Mouse (Mus musculus): Measurements from ENCODE around the gene Gm5475. TPM values are rescaled to one million over a fixed set of nuclear protein-coding genes. Genes with fewer than 3 reads are reported as not detected.

Gm5475 gene
- total and polyA plus RNA-seq, 3 experiments, result not detected

- no peak overlapping the region for H3K27ac ChIP-seq (ENCODE audit: insufficient read depth, low read depth)
- peaks cover 0 to 12% of the 10 kb centered on the region in 2 experiments for H3K36me3 ChIP-seq (replicated peaks in 1 of 2; ENCODE audit: control insufficient read depth in 1 of 2, insufficient read depth in 1 of 2, low read length in 1 of 2)
- DNase-seq (ENCODE audit: extremely low read depth), result no peak
- H3K4me1 ChIP-seq (ENCODE audit: control insufficient read depth in 1 of 2, insufficient read depth in 2 of 2), result peaks cover 3 to 43% of the 10 kb centered on the region in 2 experiments; a peak in 3 of 4 replicates
- peaks cover 12% of the 10 kb centered on the region for H3K27me3 ChIP-seq (replicated peaks)
- dilution Hi-C loops (cut with MboI; ENCODE audit: extremely low pct_ligation_motif_present, extremely low pct_unique_long_range_greater_than_20kb, low sequenced_read_pairs), result no loop called here
- H3K9me3 ChIP-seq (replicated peaks; ENCODE audit: low read length), result no peaks in the 10 kb centered on the region
- TF ChIP-seq USF2 (conservative IDR thresholded peaks at IDR 0.05; ENCODE audit: low read depth, low read length) (no peak), TBP (conservative IDR thresholded peaks at IDR 0.05; ENCODE audit: low read depth, low read length) (no peak), E2F4 (IDR thresholded peaks at IDR 0.05; ENCODE audit: insufficient replicate concordance, low read depth, low read length) (no peak), MAZ (IDR thresholded peaks at IDR 0.05; ENCODE audit: low read depth, low read length) (no peak), ZC3H11A (IDR thresholded peaks at IDR 0.05; ENCODE audit: low read depth, low read length) (no peak), USF1 (IDR thresholded peaks at IDR 0.05; ENCODE audit: low read depth, low read length) (no peak), IRF4 (IDR thresholded peaks at IDR 0.05; ENCODE audit: low read depth, low read length) (no peak), MEF2A (IDR thresholded peaks at IDR 0.05; ENCODE audit: borderline replicate concordance, low read depth, low read length) (no peak), PAX5 (IDR thresholded peaks at IDR 0.05; ENCODE audit: low read length) (no peak), ZNF384 (IDR thresholded peaks at IDR 0.05; ENCODE audit: low read depth, low read length) (no peak), NRF1 (IDR thresholded peaks at IDR 0.05; ENCODE audit: low read depth, low read length) (no peak), MAX (IDR thresholded peaks at IDR 0.05; ENCODE audit: low read length) (no peak), MXI1 (IDR thresholded peaks at IDR 0.05; ENCODE audit: low read depth, low read length) (no peak), POLR2A (IDR thresholded peaks at IDR 0.05; ENCODE audit: low read depth, low read length) (no peak), NELFE (IDR thresholded peaks at IDR 0.05; ENCODE audit: low read depth, low read length) (no peak), CTCF (conservative IDR thresholded peaks at IDR 0.05 in 1 of 2, IDR thresholded peaks at IDR 0.05 in 1 of 2; ENCODE audit: low read depth in 2 of 2, low read length in 2 of 2) (no peak), POLR2AphosphoS2 (IDR thresholded peaks at IDR 0.05; ENCODE audit: low read depth, low read length) (no peak), MAFK (IDR thresholded peaks at IDR 0.05; ENCODE audit: insufficient replicate concordance, low read length) (no peak), EP300 (IDR thresholded peaks at IDR 0.05; ENCODE audit: low read length) (no peak), BHLHE40 (IDR thresholded peaks at IDR 0.05; ENCODE audit: low read depth, low read length) (no peak)
- H3K79me2 ChIP-seq (replicated peaks; ENCODE audit: control insufficient read depth, extremely low read depth, insufficient read depth, poor library complexity, severe bottlenecking), result no peaks in the 10 kb centered on the region
- no peak overlapping the region for H3K4me2 ChIP-seq (ENCODE audit: insufficient read depth, low read depth, poor library complexity, severe bottlenecking)
- in situ Hi-C loops (cut with MboI; ENCODE audit: low pct_ligation_motif_present, low pct_unique_long_range_greater_than_20kb, low sequenced_read_pairs), result no loop called here
- no peak overlapping the region for H3K4me3 ChIP-seq (replicated peaks in 1 of 3; ENCODE audit: low read depth in 2 of 3, low read length in 2 of 3, poor library complexity in 1 of 3)
- no peak overlapping the region for H3K9ac ChIP-seq (ENCODE audit: insufficient read depth, low read depth)
Observed at GRCm38 (mm10) chr15:100419311-100419710, 2.6 kb upstream of the Gm5475 start.

DNA sequence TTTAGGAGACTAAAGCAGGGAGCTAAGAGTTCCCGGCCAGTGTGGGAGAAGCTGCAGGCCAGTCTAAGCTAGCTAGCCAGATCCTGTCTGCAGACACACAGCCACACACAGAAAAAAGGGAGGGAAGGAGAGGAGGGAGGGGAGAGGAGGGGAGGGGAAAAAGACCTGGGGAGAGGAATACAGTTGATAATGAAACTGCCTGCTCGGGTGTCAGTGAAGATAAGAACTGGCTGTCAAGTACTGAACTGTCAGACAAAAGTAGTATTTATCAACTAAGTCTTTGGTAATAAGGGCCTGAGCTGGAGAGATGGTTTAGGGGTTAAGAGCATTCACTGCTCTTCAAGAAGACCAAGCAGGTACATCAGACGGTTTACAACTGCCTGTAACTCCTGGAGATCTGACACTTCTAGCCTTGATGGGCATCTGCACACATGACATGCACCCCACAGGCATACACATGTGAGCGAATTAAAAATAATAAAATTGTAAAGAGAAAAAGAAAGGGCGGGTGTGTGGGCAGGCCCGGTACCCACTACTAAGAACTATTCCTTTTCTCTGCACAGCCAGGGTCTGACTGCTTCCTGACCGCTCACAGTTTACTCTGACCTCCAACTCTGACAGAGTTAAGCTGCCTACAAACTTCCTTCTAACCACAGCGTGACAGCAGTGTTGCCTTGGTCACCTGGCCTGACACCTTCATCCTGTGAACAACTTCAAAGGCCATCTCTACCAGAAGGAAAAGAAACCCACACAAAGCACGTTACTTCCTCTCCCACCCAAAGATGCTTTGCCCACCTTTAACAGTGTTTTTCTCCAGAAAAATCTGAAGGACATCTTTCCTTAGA, 1.8 kb upstream of the Gm5475 start:
- in situ Hi-C loops (cut with MboI; ENCODE audit: low pct_ligation_motif_present, low pct_unique_long_range_greater_than_20kb, low sequenced_read_pairs) (no loop called here), dilution Hi-C loops (cut with MboI; ENCODE audit: extremely low pct_ligation_motif_present, extremely low pct_unique_long_range_greater_than_20kb, low sequenced_read_pairs) (no loop called here)
- Histone ChIP-seq H3K9ac (ENCODE audit: insufficient read depth, low read depth) (no peak overlapping the region), H3K79me2 (replicated peaks; ENCODE audit: control insufficient read depth, extremely low read depth, insufficient read depth, poor library complexity, severe bottlenecking) (no peaks in the 10 kb centered on the region), H3K27ac (ENCODE audit: insufficient read depth, low read depth) (no peak overlapping the region), H3K36me3 (replicated peaks in 1 of 2; ENCODE audit: control insufficient read depth in 1 of 2, insufficient read depth in 1 of 2, low read length in 1 of 2) (peaks cover 0 to 10% of the 10 kb centered on the region in 2 experiments), H3K27me3 (replicated peaks) (peaks cover 20% of the 10 kb centered on the region), H3K4me1 (ENCODE audit: control insufficient read depth in 1 of 2, insufficient read depth in 2 of 2) (peaks cover 3 to 41% of the 10 kb centered on the region in 2 experiments; a peak in 3 of 4 replicates), H3K4me2 (ENCODE audit: insufficient read depth, low read depth, poor library complexity, severe bottlenecking) (no peak overlapping the region), H3K9me3 (replicated peaks; ENCODE audit: low read length) (no peaks in the 10 kb centered on the region), H3K4me3 (replicated peaks in 1 of 3; ENCODE audit: low read depth in 2 of 3, low read length in 2 of 3, poor library complexity in 1 of 3) (no peak overlapping the region)
- DNase-seq (ENCODE audit: extremely low read depth), result no peak
- no peak for TF ChIP-seq RCOR1 (conservative IDR thresholded peaks at IDR 0.05; ENCODE audit: low read depth, low read length)
- no peak for TF ChIP-seq TCF12 (IDR thresholded peaks at IDR 0.05; ENCODE audit: low read depth, low read length)
- TF ChIP-seq UBTF (IDR thresholded peaks at IDR 0.05; ENCODE audit: low read depth, low read length), result no peak
- TF ChIP-seq USF2 (conservative IDR thresholded peaks at IDR 0.05; ENCODE audit: low read depth, low read length), result no peak
- TF ChIP-seq RAD21 (IDR thresholded peaks at IDR 0.05; ENCODE audit: low read depth, low read length), result no peak
- no peak for TF ChIP-seq E2F4 (IDR thresholded peaks at IDR 0.05; ENCODE audit: insufficient replicate concordance, low read depth, low read length)
- TF ChIP-seq GABPA (IDR thresholded peaks at IDR 0.05; ENCODE audit: insufficient replicate concordance, low read depth, low read length), result no peak
- no peak for TF ChIP-seq NRF1 (IDR thresholded peaks at IDR 0.05; ENCODE audit: low read depth, low read length)
- no peak for TF ChIP-seq ZMIZ1 (IDR thresholded peaks at IDR 0.05; ENCODE audit: low read depth, low read length)
- no peak for TF ChIP-seq MAFK (IDR thresholded peaks at IDR 0.05; ENCODE audit: insufficient replicate concordance, low read length)
- TF ChIP-seq IRF4 (IDR thresholded peaks at IDR 0.05; ENCODE audit: low read depth, low read length), result no peak
- no peak for TF ChIP-seq POLR2AphosphoS2 (IDR thresholded peaks at IDR 0.05; ENCODE audit: low read depth, low read length)
